Mouse (Mus musculus): ENCODE measurements around the gene Nfia.

- TF ChIP-seq CTCF (IDR thresholded peaks at IDR 0.05; ENCODE audit: insufficient read depth, low read depth, low read length) (no peak), POLR2A (IDR thresholded peaks at IDR 0.05; ENCODE audit: insufficient read depth, low read depth, low read length) (no peak)
Observed at GRCm38 (mm10) chr4:98004108-98004625, 231.6 kb downstream of the Nfia start.
